Mouse (Mus musculus) CH12.LX (cell line): Measurements from ENCODE around the gene Trpc2.

Experiments used
- CTCF ChIP-seq, 2 experiments: IDR thresholded peaks in 1 of 2; conservative IDR thresholded peaks in 1 of 2; 2 replicates each; pipeline ENCODE4 v1.5.1; 2011 to 2012; ENCODE audit warnings: low read depth in 2 of 2, low read length in 2 of 2, improper control_type of control experiment in 1 of 2, inconsistent platforms in 1 of 2, mild to moderate bottlenecking in 1 of 2, moderate library complexity in 1 of 2
- EP300 ChIP-seq: IDR thresholded peaks from 2 replicates; pipeline ENCODE4 v1.6.1; 2011; ENCODE audit warnings: low read length, improper control_type of control experiment
- MAZ ChIP-seq: IDR thresholded peaks from 2 replicates; pipeline ENCODE4 v1.6.1; 2012; ENCODE audit warnings: low read depth, mild to moderate bottlenecking, inconsistent platforms, low read length, improper control_type of control experiment, moderate library complexity
- MEF2A ChIP-seq: IDR thresholded peaks from 2 replicates; pipeline ENCODE4 v1.6.1; 2014; ENCODE audit warnings: low read depth, mild to moderate bottlenecking, inconsistent platforms, low read length, improper control_type of control experiment, borderline replicate concordance
- NRF1 ChIP-seq: IDR thresholded peaks from 2 replicates; pipeline ENCODE4 v1.6.1; 2014; ENCODE audit warnings: low read depth, mild to moderate bottlenecking, inconsistent platforms, low read length, improper control_type of control experiment, moderate library complexity
- PAX5 ChIP-seq: IDR thresholded peaks from 2 replicates; pipeline ENCODE4 v1.6.1; 2012; ENCODE audit warnings: low read length, inconsistent platforms, mixed read lengths
- POLR2A ChIP-seq: IDR thresholded peaks from 2 replicates; pipeline ENCODE4 v1.6.1; 2011; ENCODE audit warnings: low read depth, mild to moderate bottlenecking, improper control_type of control experiment, low read length
- TCF12 ChIP-seq: IDR thresholded peaks from 2 replicates; pipeline ENCODE4 v1.6.1; 2014; ENCODE audit warnings: low read depth, mild to moderate bottlenecking, inconsistent platforms, low read length, improper control_type of control experiment
- ZC3H11A ChIP-seq: IDR thresholded peaks from 2 replicates; pipeline ENCODE4 v1.6.1; 2012; ENCODE audit warnings: low read depth, mild to moderate bottlenecking, inconsistent platforms, low read length, improper control_type of control experiment
- ZNF384 ChIP-seq: IDR thresholded peaks from 2 replicates; pipeline ENCODE4 v1.6.1; 2012; ENCODE audit warnings: low read depth, low read length, improper control_type of control experiment, inconsistent platforms

DNA sequence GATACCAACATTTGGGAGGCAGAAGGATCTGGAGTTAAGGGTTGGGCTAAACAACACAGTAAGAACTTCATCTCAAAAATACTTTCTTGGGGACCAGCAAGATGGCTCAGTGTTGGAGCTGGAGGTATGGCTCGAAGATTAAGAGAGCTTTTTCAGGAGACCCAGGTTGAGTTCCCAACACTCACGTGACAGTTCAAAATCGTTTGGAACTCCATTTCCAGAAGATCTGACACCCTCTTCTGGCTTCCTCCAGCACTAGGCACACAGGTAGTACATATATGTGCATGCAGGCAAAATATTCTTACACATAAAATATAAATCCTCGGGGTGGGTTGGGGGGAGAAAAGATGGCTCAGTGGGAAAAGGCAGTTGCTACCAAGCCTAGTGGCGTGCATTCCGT is 16.6 kb upstream of the Trpc2 start:
- TF ChIP-seq MEF2A: no peak
- TF ChIP-seq ZC3H11A: no peak
- no peak for TF ChIP-seq MAZ
- no peak for TF ChIP-seq EP300
- TF ChIP-seq NRF1: no peak
- no peak for TF ChIP-seq POLR2A
- TF ChIP-seq CTCF (conservative IDR thresholded peaks at IDR 0.05 in 1 of 2, IDR thresholded peaks at IDR 0.05 in 1 of 2; ENCODE audit: low read depth in 2 of 2, low read length in 2 of 2): no peak
- no peak for TF ChIP-seq PAX5
- TF ChIP-seq TCF12: no peak
- no peak for TF ChIP-seq ZNF384
